Mouse (Mus musculus) embryonic fibroblast, embryonic 13.5 days (primary cell): Measurements from ENCODE around the gene Smarca4.

Source experiments
- CTCF ChIP-seq: IDR thresholded peaks from 2 replicates; pipeline ENCODE4 v1.5.1; 2011; ENCODE audit warnings: mild to moderate bottlenecking, control low read depth, low read length, moderate library complexity, borderline replicate concordance; ENCODE audit not compliant: insufficient read depth
- POLR2A ChIP-seq: IDR thresholded peaks from 2 replicates; pipeline ENCODE4 v1.6.1; 2011; ENCODE audit warnings: low read depth, mild to moderate bottlenecking, control low read depth, low read length, moderate library complexity

DNA sequence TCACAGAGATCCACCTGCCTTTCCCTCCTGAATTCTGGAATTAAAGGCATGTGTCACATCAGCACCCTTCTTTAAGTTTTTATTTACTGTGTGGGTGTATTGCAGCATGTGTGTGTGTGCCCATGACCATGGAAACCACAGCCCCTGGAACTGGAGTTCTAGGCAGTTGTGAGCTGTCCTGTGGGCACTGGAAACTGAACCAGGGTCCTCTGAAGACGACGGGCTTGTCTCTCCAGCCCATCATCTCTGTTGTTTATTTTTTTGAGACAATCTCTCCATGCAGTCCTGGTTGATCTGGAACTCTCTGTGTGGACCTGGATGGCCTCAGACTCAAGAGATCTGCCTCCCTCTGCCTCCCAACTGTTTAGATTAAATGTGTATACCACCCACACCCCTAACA lies 101.0 kb downstream of the Smarca4 start:
- no peak for TF ChIP-seq POLR2A
- TF ChIP-seq CTCF = no peak
